Mouse (Mus musculus): ENCODE measurements at regions not wholly inside any gene's neighbourhood (a gene's known extent, or its start where the extent isn't known, plus 50 kb on each side); places are given as distances from the start of the nearest gene placed in this dataset.

- Histone ChIP-seq H3K9ac (ENCODE audit: low read depth, low read length) (no peak overlapping the region), H3K27ac (ENCODE audit: low read depth, low read length) (no peak overlapping the region), H3K4me1 (ENCODE audit: control insufficient read depth, insufficient read depth, low read length) (no peaks in the 10 kb centered on the region), H3K9me3 (ENCODE audit: control insufficient read depth, low read length) (no peaks in the 10 kb centered on the region), H3K27me3 (ENCODE audit: control insufficient read depth, insufficient read depth, low read length) (no peaks in the 10 kb centered on the region), H3K4me3 (ENCODE audit: low read length) (no peak overlapping the region), H3K4me2 (replicated peaks; ENCODE audit: low read depth, low read length) (no peak overlapping the region), H3K36me3 (ENCODE audit: control insufficient read depth, insufficient read depth, low read length) (no peaks in the 10 kb centered on the region)
- no peak for ATAC-seq (ENCODE audit: low FRiP score, low TSS enrichment)
These were observed 414.0 kb upstream of the Gm9747 start for GRCm38 (mm10) chr1:81818884-81819283.

- no peak for ATAC-seq (ENCODE audit: low FRiP score, low TSS enrichment)
- no peak overlapping the region for H3K4me3 ChIP-seq (ENCODE audit: low read length)
- H3K36me3 ChIP-seq (ENCODE audit: control insufficient read depth, insufficient read depth, low read length) = no peaks in the 10 kb centered on the region
- no peak overlapping the region for H3K27ac ChIP-seq (ENCODE audit: low read depth, low read length)
- no peaks in the 10 kb centered on the region for H3K9me3 ChIP-seq (ENCODE audit: control insufficient read depth, low read length)
- no peak overlapping the region for H3K9ac ChIP-seq (ENCODE audit: low read depth, low read length)
- H3K4me1 ChIP-seq (ENCODE audit: control insufficient read depth, insufficient read depth, low read length) = no peaks in the 10 kb centered on the region
- 87% methylated on average over 3 of the region's 3 CpGs for WGBS
- no peaks in the 10 kb centered on the region for H3K27me3 ChIP-seq (ENCODE audit: control insufficient read depth, insufficient read depth, low read length)
- H3K4me2 ChIP-seq (replicated peaks; ENCODE audit: low read depth, low read length) = no peak overlapping the region
These were observed 390.9 kb upstream of the Gm9747 start for GRCm38 (mm10) chr1:81841966-81842365.

- H3K27ac ChIP-seq (ENCODE audit: low read depth, low read length) = no peak overlapping the region
- no peak for ATAC-seq (ENCODE audit: low FRiP score, low TSS enrichment)
- no peaks in the 10 kb centered on the region for H3K4me1 ChIP-seq (ENCODE audit: control insufficient read depth, insufficient read depth, low read length)
- no peaks in the 10 kb centered on the region for H3K36me3 ChIP-seq (ENCODE audit: control insufficient read depth, insufficient read depth, low read length)
- H3K4me2 ChIP-seq (replicated peaks; ENCODE audit: low read depth, low read length) = no peak overlapping the region
- no peaks in the 10 kb centered on the region for H3K27me3 ChIP-seq (ENCODE audit: control insufficient read depth, insufficient read depth, low read length)
- no peak overlapping the region for H3K4me3 ChIP-seq (ENCODE audit: low read length)
- no peak overlapping the region for H3K9ac ChIP-seq (ENCODE audit: low read depth, low read length)
- H3K9me3 ChIP-seq (ENCODE audit: control insufficient read depth, low read length) = no peaks in the 10 kb centered on the region
- WGBS = 77% methylated on average over 6 of the region's 6 CpGs
These were observed 382.3 kb upstream of the Gm9747 start for GRCm38 (mm10) chr1:81850462-81851144.

GRCm38 (mm10) chr1:81859464-81859863 lies 373.4 kb upstream of the Gm9747 start:
- no peak overlapping the region for H3K9ac ChIP-seq (ENCODE audit: low read depth, low read length)
- ATAC-seq (ENCODE audit: low FRiP score, low TSS enrichment) = no peak
- no peak overlapping the region for H3K27ac ChIP-seq (ENCODE audit: low read depth, low read length)
- no peak overlapping the region for H3K4me2 ChIP-seq (replicated peaks; ENCODE audit: low read depth, low read length)
- WGBS = 72% methylated on average over 2 of the region's 2 CpGs
- no peak overlapping the region for H3K4me3 ChIP-seq (ENCODE audit: low read length)
- no peaks in the 10 kb centered on the region for H3K9me3 ChIP-seq (ENCODE audit: control insufficient read depth, low read length)
- no peaks in the 10 kb centered on the region for H3K27me3 ChIP-seq (ENCODE audit: control insufficient read depth, insufficient read depth, low read length)
- no peaks in the 10 kb centered on the region for H3K36me3 ChIP-seq (ENCODE audit: control insufficient read depth, insufficient read depth, low read length)
- no peaks in the 10 kb centered on the region for H3K4me1 ChIP-seq (ENCODE audit: control insufficient read depth, insufficient read depth, low read length)

- ATAC-seq (ENCODE audit: low FRiP score, low TSS enrichment) = no peak
- Histone ChIP-seq H3K9ac (ENCODE audit: low read depth, low read length) (no peak overlapping the region), H3K36me3 (ENCODE audit: control insufficient read depth, insufficient read depth, low read length) (no peaks in the 10 kb centered on the region), H3K4me2 (replicated peaks; ENCODE audit: low read depth, low read length) (no peak overlapping the region), H3K27me3 (ENCODE audit: control insufficient read depth, insufficient read depth, low read length) (no peaks in the 10 kb centered on the region), H3K4me3 (ENCODE audit: low read length) (no peak overlapping the region), H3K4me1 (ENCODE audit: control insufficient read depth, insufficient read depth, low read length) (no peaks in the 10 kb centered on the region), H3K9me3 (ENCODE audit: control insufficient read depth, low read length) (no peaks in the 10 kb centered on the region), H3K27ac (ENCODE audit: low read depth, low read length) (no peak overlapping the region)
- 87% methylated on average over 3 of the region's 3 CpGs for WGBS
These were observed 368.3 kb upstream of the Gm9747 start for GRCm38 (mm10) chr1:81864571-81864970.

- H3K9me3 ChIP-seq (ENCODE audit: control insufficient read depth, low read length) = no peaks in the 10 kb centered on the region
- no peak overlapping the region for H3K4me2 ChIP-seq (replicated peaks; ENCODE audit: low read depth, low read length)
- no peak overlapping the region for H3K27ac ChIP-seq (ENCODE audit: low read depth, low read length)
- H3K4me3 ChIP-seq (ENCODE audit: low read length) = no peak overlapping the region
- 75% methylated on average over 1 of the region's 1 CpGs for WGBS
- no peak overlapping the region for H3K9ac ChIP-seq (ENCODE audit: low read depth, low read length)
- no peaks in the 10 kb centered on the region for H3K27me3 ChIP-seq (ENCODE audit: control insufficient read depth, insufficient read depth, low read length)
- ATAC-seq (ENCODE audit: low FRiP score, low TSS enrichment) = no peak
- no peaks in the 10 kb centered on the region for H3K36me3 ChIP-seq (ENCODE audit: control insufficient read depth, insufficient read depth, low read length)
- H3K4me1 ChIP-seq (ENCODE audit: control insufficient read depth, insufficient read depth, low read length) = no peaks in the 10 kb centered on the region
These were observed 345.9 kb upstream of the Gm9747 start for GRCm38 (mm10) chr1:81886940-81887531.

GRCm38 (mm10) chr1:81897241-81897640 lies 335.7 kb upstream of the Gm9747 start:
- no peak overlapping the region for H3K9ac ChIP-seq (ENCODE audit: low read depth, low read length)
- no peaks in the 10 kb centered on the region for H3K9me3 ChIP-seq (ENCODE audit: control insufficient read depth, low read length)
- no peaks in the 10 kb centered on the region for H3K36me3 ChIP-seq (ENCODE audit: control insufficient read depth, insufficient read depth, low read length)
- no peaks in the 10 kb centered on the region for H3K27me3 ChIP-seq (ENCODE audit: control insufficient read depth, insufficient read depth, low read length)
- WGBS = 91% methylated on average over 3 of the region's 3 CpGs
- no peak overlapping the region for H3K27ac ChIP-seq (ENCODE audit: low read depth, low read length)
- no peaks in the 10 kb centered on the region for H3K4me1 ChIP-seq (ENCODE audit: control insufficient read depth, insufficient read depth, low read length)
- H3K4me2 ChIP-seq (replicated peaks; ENCODE audit: low read depth, low read length) = no peak overlapping the region
- no peak overlapping the region for H3K4me3 ChIP-seq (ENCODE audit: low read length)
- no peak for ATAC-seq (ENCODE audit: low FRiP score, low TSS enrichment)

GRCm38 (mm10) chr1:81900843-81901242 lies 332.1 kb upstream of the Gm9747 start:
- ATAC-seq (ENCODE audit: low FRiP score, low TSS enrichment) = no peak
- 64% methylated on average over 7 of the region's 7 CpGs for WGBS
- H3K27me3 ChIP-seq (ENCODE audit: control insufficient read depth, insufficient read depth, low read length) = no peaks in the 10 kb centered on the region
- H3K27ac ChIP-seq (ENCODE audit: low read depth, low read length) = no peak overlapping the region
- no peaks in the 10 kb centered on the region for H3K9me3 ChIP-seq (ENCODE audit: control insufficient read depth, low read length)
- no peaks in the 10 kb centered on the region for H3K4me1 ChIP-seq (ENCODE audit: control insufficient read depth, insufficient read depth, low read length)
- no peaks in the 10 kb centered on the region for H3K36me3 ChIP-seq (ENCODE audit: control insufficient read depth, insufficient read depth, low read length)
- H3K4me2 ChIP-seq (replicated peaks; ENCODE audit: low read depth, low read length) = no peak overlapping the region
- H3K9ac ChIP-seq (ENCODE audit: low read depth, low read length) = no peak overlapping the region
- H3K4me3 ChIP-seq (ENCODE audit: low read length) = no peak overlapping the region

GRCm38 (mm10) chr1:81904056-81904455 lies 328.9 kb upstream of the Gm9747 start:
- no peaks in the 10 kb centered on the region for H3K27me3 ChIP-seq (ENCODE audit: control insufficient read depth, insufficient read depth, low read length)
- ATAC-seq (ENCODE audit: low FRiP score, low TSS enrichment) = peak; percentile 89; the same call in 1 of the 2 replicates
- H3K36me3 ChIP-seq (ENCODE audit: control insufficient read depth, insufficient read depth, low read length) = no peaks in the 10 kb centered on the region
- no peak overlapping the region for H3K9ac ChIP-seq (ENCODE audit: low read depth, low read length)
- WGBS = 25% methylated on average over 3 of the region's 3 CpGs
- no peaks in the 10 kb centered on the region for H3K4me1 ChIP-seq (ENCODE audit: control insufficient read depth, insufficient read depth, low read length)
- H3K4me2 ChIP-seq (replicated peaks; ENCODE audit: low read depth, low read length) = no peak overlapping the region
- no peaks in the 10 kb centered on the region for H3K9me3 ChIP-seq (ENCODE audit: control insufficient read depth, low read length)
- no peak overlapping the region for H3K27ac ChIP-seq (ENCODE audit: low read depth, low read length)
- no peak overlapping the region for H3K4me3 ChIP-seq (ENCODE audit: low read length)

All from kidney, embryonic 14.5 days (tissue).